Mouse (Mus musculus) heart, embryonic 15.5 days (tissue): ENCODE results near the gene Arfgap3. TPM values are rescaled to one million over a fixed set of nuclear protein-coding genes. Genes with fewer than 3 reads are reported as not detected.
"Not testable (repeated sequence)": the region's sequence is repeated elsewhere in the genome, so short reads cannot be mapped to it uniquely, and the experiment has no call there.

Source experiments
- ATAC-seq: fragments of 200-750 bp; cut with Nextera tagmentation; replicated peaks from 2 replicates; pipeline ENCODE4 v1.8.0; 2017; ENCODE audit warnings: low read depth, moderate TSS enrichment; ENCODE audit not compliant: insufficient number of reproducible peaks, insufficient read depth, low FRiP score
- H3K27ac ChIP-seq: fragments of 300-500 bp; sonication (generic); 2 replicates; pipeline ENCODE4 v1.5.1; 2015; ENCODE audit warnings: mild to moderate bottlenecking, inconsistent platforms
- H3K27me3 ChIP-seq: fragments of 300-500 bp; sonication (generic); 2 replicates; pipeline ENCODE4 v1.6.1; 2015; ENCODE audit warnings: inconsistent platforms
- H3K36me3 ChIP-seq: fragments of 300-500 bp; sonication (generic); 2 replicates; pipeline ENCODE4 v1.6.1; 2015; ENCODE audit warnings: mild to moderate bottlenecking, inconsistent platforms
- H3K4me1 ChIP-seq: fragments of 300-500 bp; sonication (generic); replicated peaks from 2 replicates; pipeline ENCODE4 v1.6.1; 2015; ENCODE audit warnings: inconsistent platforms
- H3K4me2 ChIP-seq: fragments of 300-500 bp; sonication (generic); 2 replicates; pipeline ENCODE4 v1.6.1; 2015; ENCODE audit warnings: inconsistent platforms, mild to moderate bottlenecking, moderate library complexity
- H3K4me3 ChIP-seq: fragments of 300-500 bp; sonication (generic); 2 replicates; pipeline ENCODE4 v1.5.1; 2015; ENCODE audit warnings: mild to moderate bottlenecking, inconsistent platforms
- H3K9ac ChIP-seq: fragments of 300-500 bp; sonication (generic); 2 replicates; pipeline ENCODE4 v1.6.1; 2015; ENCODE audit warnings: mild to moderate bottlenecking, inconsistent platforms
- H3K9me3 ChIP-seq: fragments of 300-500 bp; sonication (generic); replicated peaks from 2 replicates; pipeline ENCODE4 v1.6.1; 2016; ENCODE audit warnings: inconsistent platforms
- WGBS: fragments of 180-500 bp; shearing (Covaris S2); methylation state at CpG from one replicate; pipeline ENCODE4 v1.1.7; 2015; ENCODE audit warnings: mixed read lengths; 5-methylcytosine and 5-hydroxymethylcytosine counted together
- polyA plus RNA-seq: library from polyadenylated mRNA; unstranded; fragments of >200 nt; fragmentation: Nextera tagmentation; extraction: Ambion mirVana; gene quantifications from 2 replicates; pipeline ENCODE4 v1.2.1, GENCODE M21; 2015

Gene Arfgap3
- polyA plus RNA-seq, 1 experiment from 2014 or later = 37.7 TPM

DNA sequence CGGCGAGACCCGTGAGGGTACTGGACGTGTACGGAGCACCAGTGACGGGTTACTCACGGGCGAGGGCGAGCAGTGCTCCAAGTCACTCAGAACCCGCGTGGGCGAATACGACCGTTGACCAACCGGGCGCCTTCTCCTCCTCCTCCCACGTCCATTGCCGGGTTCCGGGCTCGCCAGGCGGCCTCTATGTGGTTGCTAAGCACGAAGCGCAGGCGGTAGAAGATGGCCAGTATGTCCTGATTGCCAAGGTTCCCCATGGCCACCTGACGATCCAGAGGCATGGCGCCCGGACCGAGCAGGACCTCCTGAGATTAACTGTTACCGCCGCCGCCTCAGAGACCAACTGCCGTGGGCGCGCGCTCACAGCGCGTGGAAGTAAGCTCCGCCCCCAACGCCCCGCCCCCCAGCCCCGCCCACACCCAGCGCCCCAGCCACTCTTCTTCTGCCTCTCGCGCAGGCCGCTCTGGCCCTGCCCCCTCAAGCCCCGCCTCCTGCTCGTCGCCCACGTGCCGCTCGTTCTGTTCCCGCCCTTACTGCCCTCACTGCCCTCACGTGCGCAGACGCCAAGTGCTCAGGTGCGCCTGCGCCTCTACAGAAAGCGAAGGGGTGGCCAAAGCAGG is 17.0 kb upstream of the Arfgap3 start:
- Histone ChIP-seq H3K4me1 (peaks cover 13% of the 10 kb centered on the region), H3K27ac (no peak overlapping the region), H3K9me3 (no peaks in the 10 kb centered on the region), H3K36me3 (no peaks in the 10 kb centered on the region), H3K9ac (peak overlapping the region; percentile 53), H3K27me3 (no peaks in the 10 kb centered on the region), H3K4me3 (peak overlapping the region; percentile 49), H3K4me2 (peak overlapping the region; percentile 87)
- peak; percentile 88 for ATAC-seq
- WGBS = 14% methylated on average over 58 of the region's 58 CpGs

DNA sequence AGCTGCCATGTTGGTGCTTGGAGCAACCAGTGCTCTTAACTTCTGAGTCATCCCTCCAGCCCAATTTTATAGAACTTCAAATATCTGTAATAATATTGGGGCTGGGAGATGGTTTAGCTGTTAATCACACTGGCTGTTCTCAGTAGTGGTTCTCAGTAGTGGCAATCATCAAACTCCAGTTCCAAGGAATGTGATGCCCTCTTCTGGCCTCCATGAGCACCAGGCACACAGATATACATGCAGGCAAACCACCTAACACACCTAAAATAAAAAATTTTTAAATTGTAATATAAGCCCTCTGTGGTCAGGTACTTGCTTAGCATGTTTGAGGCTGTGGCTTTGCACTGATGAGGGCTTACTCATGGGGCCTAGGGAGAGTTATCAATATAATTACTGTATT is 15.7 kb upstream of the Arfgap3 start:
- no peak overlapping the region for H3K4me3 ChIP-seq
- H3K36me3 ChIP-seq = no peaks in the 10 kb centered on the region
- H3K27me3 ChIP-seq = no peaks in the 10 kb centered on the region
- H3K9ac ChIP-seq = no peak overlapping the region
- peaks cover 13% of the 10 kb centered on the region for H3K4me1 ChIP-seq
- no peak overlapping the region for H3K27ac ChIP-seq
- H3K9me3 ChIP-seq = no peaks in the 10 kb centered on the region
- ATAC-seq = no peak
- no peak overlapping the region for H3K4me2 ChIP-seq

DNA sequence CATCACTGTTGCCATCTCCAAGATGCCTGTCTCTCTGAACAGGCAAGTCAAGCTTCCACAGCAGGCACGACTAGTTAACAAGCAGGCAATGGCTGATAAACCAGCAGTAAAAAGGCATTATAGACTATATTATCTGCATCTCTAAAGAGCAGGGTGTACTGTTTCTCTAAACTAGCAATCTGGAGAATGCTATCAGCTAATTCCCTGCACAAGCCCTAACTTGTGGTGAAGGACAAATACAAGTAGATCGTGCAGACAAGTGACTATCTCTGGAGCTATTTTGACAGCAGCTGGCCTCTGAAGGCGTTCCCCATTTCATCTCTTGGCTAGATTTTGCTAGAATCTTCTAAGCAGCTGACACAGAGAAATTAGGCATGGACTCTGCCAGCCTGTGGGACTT is 14.1 kb upstream of the Arfgap3 start:
- H3K27ac ChIP-seq = no peak overlapping the region
- ATAC-seq = no peak
- no peaks in the 10 kb centered on the region for H3K36me3 ChIP-seq
- WGBS = 45% methylated on average over 3 of the region's 3 CpGs
- H3K9ac ChIP-seq = no peak overlapping the region
- no peaks in the 10 kb centered on the region for H3K27me3 ChIP-seq
- H3K9me3 ChIP-seq = no peaks in the 10 kb centered on the region
- H3K4me1 ChIP-seq = peaks cover 13% of the 10 kb centered on the region
- H3K4me2 ChIP-seq = no peak overlapping the region
- H3K4me3 ChIP-seq = no peak overlapping the region

DNA sequence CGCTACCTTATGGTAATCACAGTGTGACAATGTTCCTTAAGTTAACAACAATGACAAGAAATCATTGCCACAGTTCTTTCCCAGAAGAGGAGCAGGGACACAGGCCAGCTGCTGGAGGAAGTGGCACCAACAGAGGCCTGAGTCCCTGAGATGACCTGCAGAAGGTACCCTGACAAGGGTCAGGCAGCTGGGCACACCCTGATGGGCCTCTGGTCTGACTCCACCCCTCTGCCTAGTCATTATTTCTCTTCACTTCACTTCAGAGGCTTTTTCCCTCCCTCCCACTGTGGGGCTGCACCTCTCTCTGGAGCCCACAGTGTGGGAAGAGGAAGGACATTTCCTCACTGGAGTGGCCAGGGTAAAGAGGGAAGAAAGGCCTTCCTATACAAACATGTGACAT is 12.8 kb upstream of the Arfgap3 start:
- not testable (repeated sequence) for H3K4me2 ChIP-seq, H3K4me3 ChIP-seq, H3K4me1 ChIP-seq, H3K27ac ChIP-seq, ATAC-seq, H3K9me3 ChIP-seq, H3K9ac ChIP-seq, H3K36me3 ChIP-seq, H3K27me3 ChIP-seq
- WGBS = 80% methylated on average over 1 of the region's 1 CpGs

DNA sequence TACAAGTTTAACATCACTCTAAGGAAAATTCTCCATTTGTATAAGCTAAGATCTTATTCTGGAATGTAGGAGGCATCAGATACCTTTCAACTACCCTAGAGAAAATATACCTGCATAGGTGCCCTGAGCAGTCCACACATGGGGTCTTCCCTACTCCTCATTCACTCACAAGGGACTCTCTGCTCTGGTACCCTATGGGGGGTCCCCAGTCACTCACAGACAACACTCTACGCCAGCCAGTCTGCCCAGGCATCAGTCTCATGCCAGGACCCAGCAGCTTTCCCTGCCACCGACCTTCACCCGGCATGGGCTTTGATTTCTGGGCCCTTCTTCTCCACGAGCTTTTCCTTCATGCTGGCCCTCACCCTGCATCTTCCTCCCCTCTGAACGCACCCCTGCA is 10.9 kb upstream of the Arfgap3 start:
- H3K4me2 ChIP-seq, H3K9me3 ChIP-seq, H3K9ac ChIP-seq, H3K4me3 ChIP-seq, H3K27ac ChIP-seq, H3K4me1 ChIP-seq, H3K27me3 ChIP-seq, H3K36me3 ChIP-seq, ATAC-seq: not testable (repeated sequence)
- WGBS = 56% methylated on average over 5 of the region's 5 CpGs

DNA sequence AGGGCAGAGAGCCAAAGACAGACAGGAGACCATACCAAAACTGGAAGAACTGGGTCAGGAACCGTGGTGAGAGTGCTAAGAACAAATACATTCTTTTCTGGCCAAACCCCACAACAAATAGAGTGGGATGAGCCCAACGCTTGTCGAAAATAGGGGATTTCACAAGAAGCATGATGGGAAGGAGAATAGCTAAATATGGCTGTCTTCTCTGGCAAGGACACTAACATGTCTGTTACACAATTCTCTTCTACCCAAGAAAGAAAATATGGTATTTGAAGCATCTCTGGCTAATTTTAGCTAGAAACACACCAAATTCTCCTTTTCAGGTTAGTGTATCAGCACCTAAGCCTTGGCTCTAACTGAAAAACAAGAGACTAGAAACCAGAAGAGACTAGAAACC is 10.1 kb upstream of the Arfgap3 start:
- no peak for ATAC-seq
- Histone ChIP-seq H3K9me3 (no peaks in the 10 kb centered on the region), H3K4me3 (no peak overlapping the region), H3K27me3 (no peaks in the 10 kb centered on the region), H3K9ac (no peak overlapping the region), H3K27ac (no peak overlapping the region), H3K4me2 (no peak overlapping the region), H3K4me1 (no peaks in the 10 kb centered on the region), H3K36me3 (no peaks in the 10 kb centered on the region)
- 72% methylated on average over 3 of the region's 3 CpGs for WGBS

DNA sequence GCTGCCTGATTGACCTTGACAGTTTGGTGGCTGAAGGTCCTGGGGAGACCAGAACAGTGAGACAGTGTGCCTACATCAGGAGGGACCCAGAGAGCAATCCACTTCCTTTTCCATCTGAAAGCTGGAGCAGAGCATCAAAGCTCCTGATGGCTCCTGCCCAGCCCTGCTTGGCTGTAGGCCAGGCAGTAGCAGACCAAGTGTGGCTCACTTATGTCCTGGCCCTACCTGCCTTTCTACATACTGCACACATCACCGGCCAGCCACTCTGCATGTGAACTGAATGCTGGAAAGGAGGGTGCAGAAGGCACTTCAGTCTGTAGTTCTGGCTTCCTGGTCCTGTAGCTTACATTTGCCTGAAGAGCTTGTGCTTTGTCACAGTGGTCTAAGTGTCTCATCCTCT is 8.4 kb upstream of the Arfgap3 start:
- Histone ChIP-seq H3K27me3 (no peaks in the 10 kb centered on the region), H3K4me2 (no peak overlapping the region), H3K27ac (no peak overlapping the region), H3K4me1 (no peaks in the 10 kb centered on the region), H3K9me3 (no peaks in the 10 kb centered on the region), H3K4me3 (no peak overlapping the region), H3K36me3 (no peaks in the 10 kb centered on the region), H3K9ac (no peak overlapping the region)
- WGBS = 67% methylated on average over 1 of the region's 1 CpGs
- ATAC-seq = no peak

DNA sequence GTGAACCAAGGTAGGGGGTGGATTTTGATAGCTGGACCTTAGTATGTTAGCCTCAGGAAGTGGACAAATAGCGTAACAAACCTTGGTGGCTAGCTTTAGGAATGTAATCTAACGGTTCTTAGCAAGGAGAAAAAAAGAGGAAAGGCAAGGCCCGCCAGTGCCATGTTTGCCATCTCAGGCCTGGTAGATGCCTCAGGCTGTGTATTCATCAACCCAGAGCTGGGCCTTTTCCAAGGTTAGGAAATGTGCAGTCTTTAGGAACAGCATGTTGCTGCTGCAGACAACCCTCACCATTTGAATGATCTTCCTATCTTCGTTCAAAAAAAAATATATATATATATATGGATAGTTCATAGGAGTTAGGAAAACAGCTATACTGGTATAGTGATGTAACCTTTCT is 1.5 kb upstream of the Arfgap3 start:
- H3K36me3 ChIP-seq = no peaks in the 10 kb centered on the region
- H3K27ac ChIP-seq = no peak overlapping the region
- no peaks in the 10 kb centered on the region for H3K27me3 ChIP-seq
- no peak for ATAC-seq
- peaks cover 15% of the 10 kb centered on the region for H3K4me1 ChIP-seq
- 86% methylated on average over 4 of the region's 4 CpGs for WGBS
- H3K4me2 ChIP-seq = no peak overlapping the region
- H3K9me3 ChIP-seq = no peaks in the 10 kb centered on the region
- no peak overlapping the region for H3K9ac ChIP-seq
- no peak overlapping the region for H3K4me3 ChIP-seq

DNA sequence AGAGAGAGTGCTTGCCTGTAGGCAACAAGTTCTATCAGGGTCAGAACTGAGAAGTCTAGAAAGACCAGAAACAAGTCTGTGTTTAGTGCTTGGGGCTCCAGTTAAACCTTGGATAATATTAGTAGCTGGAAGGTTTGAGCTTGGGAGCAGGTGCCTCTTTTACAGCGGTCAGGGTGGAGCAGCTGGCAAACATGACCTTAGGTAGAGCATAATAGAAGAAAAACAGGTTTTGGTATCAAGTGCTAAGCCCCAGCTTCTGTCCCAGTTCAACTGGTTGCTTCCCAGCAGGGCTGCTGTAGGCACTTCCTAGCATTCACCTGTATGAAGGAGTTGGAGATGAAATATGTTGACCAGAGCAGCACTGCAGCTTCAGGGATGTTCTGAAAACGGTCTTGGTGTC is 812 bp upstream of the Arfgap3 start:
- Histone ChIP-seq H3K4me3 (no peak overlapping the region), H3K4me2 (no peak overlapping the region), H3K9ac (no peak overlapping the region), H3K36me3 (no peaks in the 10 kb centered on the region), H3K27me3 (no peaks in the 10 kb centered on the region), H3K4me1 (peaks cover 15% of the 10 kb centered on the region), H3K27ac (no peak overlapping the region), H3K9me3 (no peaks in the 10 kb centered on the region)
- ATAC-seq = no peak
- WGBS = 68% methylated on average over 2 of the region's 2 CpGs

DNA sequence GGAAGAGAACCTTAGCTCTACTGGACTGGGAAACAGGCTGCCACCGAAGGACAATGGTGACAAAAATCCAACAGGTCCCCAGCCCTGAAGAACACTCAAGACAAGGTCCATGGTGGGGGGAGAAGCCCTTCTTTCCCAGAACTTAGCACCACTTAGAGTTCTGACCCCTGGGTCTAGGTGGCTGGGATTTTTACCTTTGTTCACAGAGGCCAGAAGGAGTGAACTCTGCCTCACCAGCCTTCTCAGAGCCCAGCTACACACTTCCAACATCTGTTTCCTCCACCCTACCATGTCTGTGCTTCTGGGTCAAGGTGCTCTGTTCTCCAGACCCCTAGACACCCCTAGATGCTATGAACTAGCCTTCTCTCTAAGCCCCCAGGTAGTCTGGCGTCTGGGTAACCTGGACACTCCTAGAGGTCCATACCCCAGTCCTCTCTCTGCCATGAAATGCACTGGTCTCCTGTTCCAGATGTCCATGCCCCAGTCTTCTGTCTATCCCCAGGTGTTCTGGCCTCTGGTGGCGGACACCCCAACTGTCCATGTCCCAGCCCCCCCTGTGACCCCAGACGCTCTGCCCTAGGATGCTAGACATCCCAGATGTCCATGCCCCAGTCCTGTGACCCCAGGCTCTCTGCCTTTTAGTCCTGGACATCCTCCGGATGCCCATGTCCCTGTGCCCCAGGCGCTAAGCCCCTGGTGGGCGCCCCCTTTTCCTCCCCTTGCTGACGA is 658 bp downstream of the Arfgap3 start:
- H3K27ac ChIP-seq = peak overlapping the region; percentile 53
- no peaks in the 10 kb centered on the region for H3K9me3 ChIP-seq
- no peaks in the 10 kb centered on the region for H3K27me3 ChIP-seq
- H3K36me3 ChIP-seq = no peaks in the 10 kb centered on the region
- H3K9ac ChIP-seq = peak overlapping the region; percentile 82
- 0 out of 2 replicates have a peak, but pooled peaks have one; percentile 2 for ATAC-seq
- peaks cover 25% of the 10 kb centered on the region for H3K4me1 ChIP-seq
- H3K4me2 ChIP-seq = peak overlapping the region; percentile 83
- WGBS = 8% methylated on average over 8 of the region's 8 CpGs
- peak overlapping the region; percentile 74 for H3K4me3 ChIP-seq

DNA sequence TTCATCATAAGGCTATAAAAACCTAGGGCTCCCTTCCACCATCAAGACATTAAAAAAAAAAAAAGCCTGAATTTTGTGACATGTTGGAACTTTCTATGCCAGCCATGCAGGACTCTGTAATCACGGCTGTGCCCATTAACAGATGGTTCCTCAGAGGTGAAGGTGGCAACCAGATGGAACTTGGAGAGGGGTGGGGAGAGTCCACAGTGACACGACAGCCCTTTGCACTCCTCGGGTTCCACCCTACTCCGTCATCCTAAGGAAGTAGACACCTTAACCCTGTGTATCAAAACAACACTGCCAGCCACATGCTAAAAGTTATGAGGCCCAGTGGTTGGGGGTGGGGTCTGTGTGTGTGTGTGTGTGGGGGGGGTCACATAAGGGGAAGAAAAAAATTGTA is 1.3 kb downstream of the Arfgap3 start:
- Histone ChIP-seq H3K9ac (no peak overlapping the region), H3K9me3 (no peaks in the 10 kb centered on the region), H3K36me3 (no peaks in the 10 kb centered on the region), H3K4me3 (peak overlapping the region; percentile 74), H3K4me1 (peaks cover 30% of the 10 kb centered on the region), H3K27me3 (no peaks in the 10 kb centered on the region), H3K4me2 (peak overlapping the region; percentile 83), H3K27ac (no peak overlapping the region)
- ATAC-seq = no peak
- 64% methylated on average over 4 of the region's 4 CpGs for WGBS
